Mouse (Mus musculus): ENCODE results near the gene Acadl. TPM values are rescaled to one million over a fixed set of nuclear protein-coding genes. Genes with fewer than 3 reads are reported as not detected.
A peak's percentile ranks its signal among the peaks of the same experiment; 100 is the strongest.

The Acadl gene
- polyA plus RNA-seq, 1 experiment = 5.3 TPM

GRCm38 (mm10) chr1:66895837-66896118 is 32.7 kb upstream of the Acadl start:
- Histone ChIP-seq H3K27ac (ENCODE audit: control insufficient read depth, insufficient read depth, low read depth, low read length) (no peak overlapping the region), H3K36me3 (ENCODE audit: control insufficient read depth, insufficient read depth, low read length) (no peaks in the 10 kb centered on the region), H3K27me3 (ENCODE audit: control insufficient read depth, insufficient read depth, low read length) (no peaks in the 10 kb centered on the region), H3K4me1 (ENCODE audit: control insufficient read depth, insufficient read depth, low read length) (peaks cover 11% of the 10 kb centered on the region; the same call in 1 of the 2 replicates), H3K4me3 (ENCODE audit: control insufficient read depth, low read depth, low read length) (no peak overlapping the region)
- TF ChIP-seq POLR2A (IDR thresholded peaks at IDR 0.05; ENCODE audit: control insufficient read depth, low read depth, low read length) (no peak), CTCF (IDR thresholded peaks at IDR 0.05; ENCODE audit: control insufficient read depth, insufficient read depth, insufficient replicate concordance, low read depth, low read length) (no peak)

GRCm38 (mm10) chr1:66895093-66895836 is 32.2 kb upstream of the Acadl start:
- H3K27ac ChIP-seq (ENCODE audit: control insufficient read depth, insufficient read depth, low read depth, low read length) = no peak overlapping the region
- TF ChIP-seq POLR2A (IDR thresholded peaks at IDR 0.05; ENCODE audit: control insufficient read depth, low read depth, low read length) (no peak), CTCF (IDR thresholded peaks at IDR 0.05; ENCODE audit: control insufficient read depth, insufficient read depth, insufficient replicate concordance, low read depth, low read length) (no peak)
- H3K4me1 ChIP-seq (ENCODE audit: control insufficient read depth, insufficient read depth, low read length) = peaks cover 11% of the 10 kb centered on the region; the same call in 1 of the 2 replicates
- no peak overlapping the region for H3K4me3 ChIP-seq (ENCODE audit: control insufficient read depth, low read depth, low read length)
- H3K36me3 ChIP-seq (ENCODE audit: control insufficient read depth, insufficient read depth, low read length) = no peaks in the 10 kb centered on the region
- no peaks in the 10 kb centered on the region for H3K27me3 ChIP-seq (ENCODE audit: control insufficient read depth, insufficient read depth, low read length)

DNA sequence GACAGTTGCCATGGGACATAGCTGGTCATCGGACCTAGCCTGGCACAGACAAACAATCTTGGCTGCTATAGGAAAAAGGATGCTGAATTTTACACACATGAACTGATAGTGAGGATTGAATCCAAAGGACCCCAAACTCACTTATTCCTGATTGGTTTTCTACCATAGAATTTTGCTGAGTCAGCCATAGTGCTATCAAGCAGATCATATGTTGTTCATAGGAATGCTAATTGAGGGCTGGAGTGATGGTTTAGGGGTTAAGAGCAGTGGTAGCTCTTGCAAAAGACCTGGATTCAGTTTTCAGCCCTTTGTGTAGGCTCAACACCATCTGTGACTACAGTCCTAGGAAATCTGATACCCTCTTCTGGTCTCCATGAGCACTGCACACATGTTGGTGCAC is 24.1 kb upstream of the Acadl start:
- Histone ChIP-seq H3K36me3 (ENCODE audit: control insufficient read depth, insufficient read depth, low read length) (no peaks in the 10 kb centered on the region), H3K27me3 (ENCODE audit: control insufficient read depth, insufficient read depth, low read length) (no peaks in the 10 kb centered on the region), H3K27ac (ENCODE audit: control insufficient read depth, insufficient read depth, low read depth, low read length) (no peak overlapping the region), H3K4me3 (ENCODE audit: control insufficient read depth, low read depth, low read length) (no peak overlapping the region), H3K4me1 (ENCODE audit: control insufficient read depth, insufficient read depth, low read length) (no peaks in the 10 kb centered on the region)
- TF ChIP-seq POLR2A (IDR thresholded peaks at IDR 0.05; ENCODE audit: control insufficient read depth, low read depth, low read length) = no peak
- no peak for TF ChIP-seq CTCF (IDR thresholded peaks at IDR 0.05; ENCODE audit: control insufficient read depth, insufficient read depth, insufficient replicate concordance, low read depth, low read length)

DNA sequence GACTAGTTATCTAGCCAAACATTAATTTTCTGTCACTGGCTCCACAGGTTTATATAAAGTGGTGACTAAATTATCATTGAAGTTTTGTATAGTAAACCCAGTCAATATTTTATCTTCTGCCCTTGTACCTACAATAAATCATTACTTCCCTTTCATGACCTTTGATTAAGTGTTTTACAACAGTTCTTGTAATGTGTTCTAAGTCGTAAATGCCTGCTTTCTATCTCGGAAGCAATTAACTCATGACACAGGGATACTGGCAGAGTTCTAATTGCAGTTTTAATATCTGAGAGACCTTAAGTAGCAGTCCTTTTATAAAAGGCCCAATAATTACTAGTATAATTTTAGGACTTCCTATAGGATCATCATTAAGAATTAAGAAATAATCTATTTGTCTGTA is 17.1 kb upstream of the Acadl start:
- H3K27me3 ChIP-seq (ENCODE audit: control insufficient read depth, insufficient read depth, low read length) = no peaks in the 10 kb centered on the region
- no peak overlapping the region for H3K27ac ChIP-seq (ENCODE audit: control insufficient read depth, insufficient read depth, low read depth, low read length)
- no peaks in the 10 kb centered on the region for H3K36me3 ChIP-seq (ENCODE audit: control insufficient read depth, insufficient read depth, low read length)
- TF ChIP-seq CTCF (IDR thresholded peaks at IDR 0.05; ENCODE audit: control insufficient read depth, insufficient read depth, insufficient replicate concordance, low read depth, low read length) (no peak), POLR2A (IDR thresholded peaks at IDR 0.05; ENCODE audit: control insufficient read depth, low read depth, low read length) (no peak)
- H3K4me3 ChIP-seq (ENCODE audit: control insufficient read depth, low read depth, low read length) = no peak overlapping the region
- no peaks in the 10 kb centered on the region for H3K4me1 ChIP-seq (ENCODE audit: control insufficient read depth, insufficient read depth, low read length)

GRCm38 (mm10) chr1:66874740-66875139 is 11.7 kb upstream of the Acadl start:
- no peak for TF ChIP-seq POLR2A (IDR thresholded peaks at IDR 0.05; ENCODE audit: control insufficient read depth, low read depth, low read length)
- no peak for TF ChIP-seq CTCF (IDR thresholded peaks at IDR 0.05; ENCODE audit: control insufficient read depth, insufficient read depth, insufficient replicate concordance, low read depth, low read length)
- H3K36me3 ChIP-seq (ENCODE audit: control insufficient read depth, insufficient read depth, low read length) = no peaks in the 10 kb centered on the region
- H3K27me3 ChIP-seq (ENCODE audit: control insufficient read depth, insufficient read depth, low read length) = no peaks in the 10 kb centered on the region
- peaks cover 2% of the 10 kb centered on the region; the same call in 1 of the 2 replicates for H3K4me1 ChIP-seq (ENCODE audit: control insufficient read depth, insufficient read depth, low read length)
- no peak overlapping the region for H3K27ac ChIP-seq (ENCODE audit: control insufficient read depth, insufficient read depth, low read depth, low read length)
- no peak overlapping the region for H3K4me3 ChIP-seq (ENCODE audit: control insufficient read depth, low read depth, low read length)

DNA sequence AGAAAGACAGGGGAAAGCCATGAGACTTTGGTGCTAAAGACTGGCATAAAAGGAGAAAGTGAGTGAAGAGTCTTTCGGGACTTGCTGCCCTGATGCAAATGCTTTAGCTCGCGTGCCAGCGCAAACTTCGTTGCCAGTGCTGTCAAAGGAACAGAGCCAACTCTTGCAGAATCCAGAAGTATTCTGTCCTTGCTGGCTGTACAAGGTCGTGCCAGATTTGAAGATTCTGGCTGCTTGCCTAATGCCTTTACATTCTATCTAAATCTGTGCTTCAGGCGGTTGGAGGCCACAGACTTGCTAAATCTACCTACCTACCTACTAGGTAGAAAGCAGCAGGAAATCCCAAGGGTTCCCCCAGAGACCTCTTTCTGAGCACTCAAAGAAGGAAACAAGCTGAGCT is 8.5 kb upstream of the Acadl start:
- Histone ChIP-seq H3K4me1 (ENCODE audit: control insufficient read depth, insufficient read depth, low read length) (peaks cover 2% of the 10 kb centered on the region; the same call in 1 of the 2 replicates), H3K36me3 (ENCODE audit: control insufficient read depth, insufficient read depth, low read length) (no peaks in the 10 kb centered on the region), H3K27me3 (ENCODE audit: control insufficient read depth, insufficient read depth, low read length) (no peaks in the 10 kb centered on the region), H3K4me3 (ENCODE audit: control insufficient read depth, low read depth, low read length) (no peak overlapping the region), H3K27ac (ENCODE audit: control insufficient read depth, insufficient read depth, low read depth, low read length) (peak overlapping the region; percentile 65)
- TF ChIP-seq POLR2A (IDR thresholded peaks at IDR 0.05; ENCODE audit: control insufficient read depth, low read depth, low read length) = peak; percentile 20; the same call in 1 of the 2 replicates
- no peak for TF ChIP-seq CTCF (IDR thresholded peaks at IDR 0.05; ENCODE audit: control insufficient read depth, insufficient read depth, insufficient replicate concordance, low read depth, low read length)

DNA sequence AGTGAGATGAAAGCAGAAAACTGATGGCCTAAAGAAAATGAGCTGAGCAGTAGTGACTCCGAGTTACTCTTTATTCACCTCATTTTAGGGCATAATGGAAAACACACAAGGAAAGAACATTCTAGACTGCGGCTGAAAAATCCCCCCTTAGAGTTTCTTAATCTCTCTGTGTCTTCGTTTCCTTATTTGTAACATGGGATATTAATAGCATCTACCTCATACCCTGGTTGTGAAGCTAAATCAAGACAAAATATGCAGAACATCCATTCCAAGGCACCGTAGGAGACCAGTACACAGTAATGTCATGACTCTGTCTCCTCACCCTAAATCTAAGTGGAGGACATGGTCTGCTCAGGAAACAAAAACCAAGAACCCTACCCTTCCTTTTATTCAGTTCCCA is 2.6 kb upstream of the Acadl start:
- Histone ChIP-seq H3K27me3 (ENCODE audit: control insufficient read depth, insufficient read depth, low read length) (no peaks in the 10 kb centered on the region), H3K27ac (ENCODE audit: control insufficient read depth, insufficient read depth, low read depth, low read length) (no peak overlapping the region), H3K4me3 (ENCODE audit: control insufficient read depth, low read depth, low read length) (no peak overlapping the region), H3K36me3 (ENCODE audit: control insufficient read depth, insufficient read depth, low read length) (no peaks in the 10 kb centered on the region), H3K4me1 (ENCODE audit: control insufficient read depth, insufficient read depth, low read length) (no peaks in the 10 kb centered on the region; the same call in 1 of the 2 replicates)
- TF ChIP-seq CTCF (IDR thresholded peaks at IDR 0.05; ENCODE audit: control insufficient read depth, insufficient read depth, insufficient replicate concordance, low read depth, low read length) = no peak

Data from testis, adult 2 months (tissue).